Mouse (Mus musculus) neural tube, embryonic 15.5 days (tissue): Measurements from ENCODE around the gene Cenpe. TPM values are rescaled to one million over a fixed set of nuclear protein-coding genes. Genes with fewer than 3 reads are reported as not detected.

Experiments used
- ATAC-seq: fragments of 200-750 bp; cut with Nextera tagmentation; 2 replicates; pipeline ENCODE4 v1.8.0; 2017; ENCODE audit warnings: mild to moderate bottlenecking, moderate TSS enrichment, moderate library complexity; ENCODE audit not compliant: low FRiP score
- H3K27ac ChIP-seq: fragments of 300-500 bp; sonication (generic); replicated peaks from 2 replicates; pipeline ENCODE4 v1.5.1; 2015; ENCODE audit warnings: mild to moderate bottlenecking, inconsistent platforms
- H3K27me3 ChIP-seq: fragments of 300-500 bp; sonication (generic); replicated peaks from 2 replicates; pipeline ENCODE4 v1.6.1; 2015; ENCODE audit warnings: inconsistent platforms
- H3K36me3 ChIP-seq: fragments of 300-500 bp; sonication (generic); 2 replicates; pipeline ENCODE4 v1.6.1; 2015; ENCODE audit warnings: inconsistent platforms
- H3K4me1 ChIP-seq: fragments of 300-500 bp; sonication (generic); 2 replicates; pipeline ENCODE4 v1.6.1; 2015; ENCODE audit warnings: inconsistent platforms
- H3K4me2 ChIP-seq: fragments of 300-500 bp; sonication (generic); 2 replicates; pipeline ENCODE4 v1.6.1; 2015; ENCODE audit warnings: inconsistent platforms, mild to moderate bottlenecking, moderate library complexity
- H3K4me3 ChIP-seq: fragments of 300-500 bp; sonication (generic); replicated peaks from 2 replicates; pipeline ENCODE4 v1.5.1; 2015; ENCODE audit warnings: mild to moderate bottlenecking, inconsistent platforms
- H3K9ac ChIP-seq: fragments of 300-500 bp; sonication (generic); replicated peaks from 2 replicates; pipeline ENCODE4 v1.6.1; 2015; ENCODE audit warnings: mild to moderate bottlenecking, inconsistent platforms
- H3K9me3 ChIP-seq: fragments of 300-500 bp; sonication (generic); replicated peaks from 2 replicates; pipeline ENCODE4 v1.6.1; 2016; ENCODE audit warnings: inconsistent platforms
- WGBS: fragments of 180-500 bp; shearing (Covaris S2); methylation state at CpG from one replicate; pipeline ENCODE4 v1.1.7; 2015; ENCODE audit warnings: mixed read lengths; 5-methylcytosine and 5-hydroxymethylcytosine counted together
- polyA plus RNA-seq: library from polyadenylated mRNA; unstranded; fragments of >200 nt; fragmentation: Nextera tagmentation; extraction: Ambion mirVana; gene quantifications from 2 replicates; pipeline ENCODE4 v1.2.1, GENCODE M21; 2015

Gene Cenpe
- polyA plus RNA-seq, 1 experiment from 2014 or later: 2.9 TPM

DNA sequence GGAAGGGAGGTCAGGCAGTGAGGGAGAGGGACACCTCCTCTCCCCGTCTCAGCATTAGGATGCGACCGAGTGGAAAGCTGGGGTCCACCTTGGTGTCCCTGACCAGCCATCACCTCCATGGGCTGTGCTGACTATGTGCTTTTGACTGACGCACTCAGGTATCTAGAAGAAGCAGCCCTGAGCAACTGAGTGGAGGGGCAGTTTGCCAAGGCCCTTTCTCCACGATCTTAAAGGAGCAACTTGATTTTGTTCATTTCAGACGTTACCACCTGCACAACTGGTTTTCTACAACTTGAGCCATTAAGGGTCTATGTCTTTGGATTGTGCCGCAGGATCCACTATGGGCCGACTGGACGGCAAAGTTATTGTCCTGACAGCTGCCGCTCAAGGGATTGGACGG lies 72.9 kb downstream of the Cenpe start:
- H3K4me2 ChIP-seq: no peak overlapping the region
- WGBS: 91% methylated on average over 11 of the region's 11 CpGs
- no peaks in the 10 kb centered on the region for H3K36me3 ChIP-seq
- no peak overlapping the region for H3K27ac ChIP-seq
- no peak overlapping the region for H3K4me3 ChIP-seq
- H3K9ac ChIP-seq: no peak overlapping the region
- H3K27me3 ChIP-seq: no peaks in the 10 kb centered on the region
- ATAC-seq: no peak
- no peaks in the 10 kb centered on the region for H3K9me3 ChIP-seq
- H3K4me1 ChIP-seq: peaks cover 6% of the 10 kb centered on the region

DNA sequence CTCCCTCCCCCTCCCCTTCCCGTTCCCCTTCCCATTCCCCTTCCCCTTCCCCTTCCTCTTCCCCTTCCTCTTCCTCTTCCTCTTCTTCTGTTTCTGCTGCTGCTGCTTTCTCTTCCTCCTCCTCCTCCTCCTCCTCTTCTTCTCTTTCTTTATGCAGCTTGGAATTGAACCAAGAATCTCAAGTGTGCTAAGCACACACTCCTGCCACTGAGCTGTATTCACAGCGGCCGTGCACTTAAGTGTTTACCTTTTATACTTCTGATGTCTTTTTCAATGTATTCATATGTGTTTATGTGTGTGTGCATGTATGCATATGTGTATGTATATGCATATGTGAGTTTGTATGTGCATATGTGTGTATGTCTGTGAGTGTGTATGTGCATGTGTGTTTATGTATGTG lies 73.5 kb downstream of the Cenpe start:
- WGBS: 77% methylated on average over 3 of the region's 3 CpGs
- H3K9me3 ChIP-seq: no peaks in the 10 kb centered on the region
- H3K27me3 ChIP-seq: no peaks in the 10 kb centered on the region
- H3K4me1 ChIP-seq: peaks cover 4% of the 10 kb centered on the region
- no peaks in the 10 kb centered on the region for H3K36me3 ChIP-seq
- H3K4me2 ChIP-seq: no peak overlapping the region
- H3K27ac ChIP-seq: no peak overlapping the region
- ATAC-seq: no peak
- no peak overlapping the region for H3K4me3 ChIP-seq
- H3K9ac ChIP-seq: no peak overlapping the region

DNA sequence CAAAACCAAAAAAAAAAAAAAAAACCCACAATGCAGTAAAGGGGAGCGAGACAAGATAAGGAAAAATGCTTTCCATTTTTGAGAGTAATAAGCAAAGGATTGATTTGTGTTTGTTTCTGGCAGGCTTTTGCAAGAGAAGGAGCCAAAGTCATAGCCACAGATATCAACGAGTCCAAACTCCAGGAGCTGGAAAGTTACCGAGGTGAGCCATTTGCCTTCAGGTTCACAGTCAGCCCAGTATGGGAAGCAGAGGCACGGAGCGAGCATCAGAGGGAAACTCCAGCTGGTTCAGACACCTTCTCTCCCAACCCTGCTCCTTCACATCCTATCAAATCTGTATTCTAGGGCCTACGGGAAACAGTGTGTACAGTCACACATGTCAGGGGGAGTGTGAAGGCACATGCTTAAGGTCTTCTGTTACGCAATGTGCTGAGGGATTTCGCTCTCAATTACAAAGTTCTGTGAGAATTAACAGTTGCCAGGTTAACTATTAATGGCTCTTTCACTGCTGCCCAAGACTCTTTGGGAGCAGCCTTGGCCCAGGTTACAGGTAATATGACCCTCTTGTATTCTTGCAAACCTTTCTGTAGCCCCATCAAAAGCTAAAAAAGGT lies 75.9 kb downstream of the Cenpe start:
- no peak overlapping the region for H3K27ac ChIP-seq
- H3K27me3 ChIP-seq: no peaks in the 10 kb centered on the region
- no peaks in the 10 kb centered on the region for H3K9me3 ChIP-seq
- no peak overlapping the region for H3K4me3 ChIP-seq
- no peaks in the 10 kb centered on the region for H3K36me3 ChIP-seq
- no peak overlapping the region for H3K9ac ChIP-seq
- ATAC-seq: no peak
- 87% methylated on average over 8 of the region's 8 CpGs for WGBS
- no peak overlapping the region for H3K4me2 ChIP-seq
- no peaks in the 10 kb centered on the region for H3K4me1 ChIP-seq

DNA sequence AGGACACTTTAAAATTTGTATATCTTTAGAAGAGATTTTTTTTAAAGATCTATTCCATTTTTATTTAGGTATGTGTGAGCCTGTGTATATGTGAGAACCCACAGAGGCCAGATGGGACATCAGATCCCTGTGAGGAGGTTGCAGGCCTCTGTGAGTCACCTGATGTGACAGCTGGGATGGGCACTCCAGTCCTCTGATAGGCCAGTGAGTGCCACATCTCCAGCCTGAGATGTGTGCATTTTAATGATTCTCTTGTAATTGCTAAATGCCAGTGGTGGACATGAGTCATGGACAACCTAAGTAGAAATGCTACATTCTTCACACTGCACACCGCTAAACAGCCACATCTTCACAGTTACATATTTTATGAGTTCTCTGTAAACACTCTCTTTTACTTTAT lies 76.8 kb downstream of the Cenpe start:
- Histone ChIP-seq H3K4me2 (no peak overlapping the region), H3K36me3 (no peaks in the 10 kb centered on the region), H3K27me3 (no peaks in the 10 kb centered on the region), H3K27ac (no peak overlapping the region), H3K4me1 (0 out of 2 replicates have a peak, but pooled peaks cover 3% of the 10 kb centered on the region), H3K9me3 (no peaks in the 10 kb centered on the region), H3K4me3 (no peak overlapping the region), H3K9ac (no peak overlapping the region)
- WGBS: 91% methylated on average over 1 of the region's 1 CpGs
- no peak for ATAC-seq

DNA sequence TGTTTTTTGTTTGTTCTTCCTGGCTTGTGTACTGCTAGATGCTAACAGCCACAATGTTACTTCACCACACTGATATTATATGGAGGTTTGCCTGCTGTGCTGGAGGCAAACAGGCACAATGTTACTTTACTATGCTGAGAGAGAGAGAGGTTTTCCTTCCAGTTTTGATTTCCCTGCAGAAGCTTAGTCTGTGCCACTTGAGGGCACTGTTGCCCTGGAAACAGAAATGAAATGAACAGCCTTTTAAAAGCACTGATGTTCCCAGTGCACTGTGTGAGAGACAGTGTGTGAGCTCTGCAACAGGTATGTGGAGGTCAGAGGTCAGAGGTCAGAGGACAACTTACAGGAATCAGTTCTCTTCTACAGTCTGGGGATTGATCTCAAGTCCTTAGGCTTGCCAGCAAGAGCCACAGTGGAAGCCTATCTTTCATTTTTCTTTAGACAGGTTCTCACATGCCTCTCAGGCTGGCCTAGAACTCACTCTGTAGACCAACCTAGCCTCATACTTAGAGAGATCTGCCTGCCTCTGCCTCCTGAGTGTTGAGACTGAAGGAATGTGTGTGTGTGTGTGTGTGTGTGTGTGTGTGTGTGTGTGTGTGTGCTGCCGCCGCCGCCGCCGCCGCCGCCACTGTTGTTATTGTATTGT lies 78.0 kb downstream of the Cenpe start:
- 94% methylated on average over 7 of the region's 7 CpGs for WGBS
- peak; percentile 80 for ATAC-seq
- H3K36me3 ChIP-seq: no peaks in the 10 kb centered on the region
- H3K27me3 ChIP-seq: no peaks in the 10 kb centered on the region
- 0 out of 2 replicates have a peak, but pooled peaks cover 3% of the 10 kb centered on the region for H3K4me1 ChIP-seq
- no peak overlapping the region for H3K27ac ChIP-seq
- no peak overlapping the region for H3K4me2 ChIP-seq
- H3K9me3 ChIP-seq: no peaks in the 10 kb centered on the region
- no peak overlapping the region for H3K4me3 ChIP-seq
- no peak overlapping the region for H3K9ac ChIP-seq

DNA sequence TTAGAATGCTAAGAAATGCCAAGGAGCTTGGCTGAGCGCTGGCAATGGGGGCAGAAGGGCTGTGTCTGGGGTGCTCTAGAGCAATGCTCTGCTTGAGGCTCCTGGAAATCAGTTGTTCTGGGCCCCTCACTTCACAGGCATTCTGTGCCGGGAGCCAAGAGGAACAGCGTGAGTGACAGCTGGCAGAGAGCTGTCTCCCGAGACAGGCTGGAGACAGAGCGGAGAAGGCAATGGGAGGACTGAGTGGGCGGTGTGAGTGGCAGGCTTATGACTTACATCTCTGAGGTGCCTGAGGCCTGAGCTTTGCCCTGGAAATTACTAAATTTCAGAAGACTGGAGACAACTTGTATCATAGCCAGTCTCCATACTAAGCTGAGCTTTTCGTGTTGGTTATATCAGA lies 81.4 kb downstream of the Cenpe start:
- no peaks in the 10 kb centered on the region for H3K9me3 ChIP-seq
- ATAC-seq: no peak
- H3K4me2 ChIP-seq: no peak overlapping the region
- H3K36me3 ChIP-seq: no peaks in the 10 kb centered on the region
- no peak overlapping the region for H3K27ac ChIP-seq
- no peak overlapping the region for H3K9ac ChIP-seq
- no peaks in the 10 kb centered on the region for H3K27me3 ChIP-seq
- H3K4me1 ChIP-seq: 0 out of 2 replicates have a peak, but pooled peaks cover 3% of the 10 kb centered on the region
- 61% methylated on average over 7 of the region's 7 CpGs for WGBS
- H3K4me3 ChIP-seq: no peak overlapping the region

DNA sequence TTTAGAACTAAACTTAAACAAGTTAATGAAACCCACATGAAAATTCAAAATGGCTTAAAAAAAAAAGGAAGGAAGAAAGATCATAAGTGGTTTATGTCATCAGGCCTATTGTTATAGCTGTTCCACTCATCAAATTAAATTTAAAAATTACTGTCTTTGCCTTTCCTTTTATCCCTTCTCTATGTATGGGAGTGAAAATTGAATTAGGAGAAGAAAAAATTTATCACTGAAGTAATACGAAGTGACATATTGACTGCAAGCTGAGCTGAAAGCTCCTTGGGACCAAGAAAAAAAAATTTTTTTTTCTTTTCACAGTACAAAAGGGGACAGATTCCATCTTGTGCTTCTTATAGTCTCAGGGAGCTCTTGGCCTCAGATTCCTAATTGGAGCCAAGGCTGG lies 83.2 kb downstream of the Cenpe start:
- H3K9me3 ChIP-seq: no peaks in the 10 kb centered on the region
- H3K27ac ChIP-seq: no peak overlapping the region
- no peaks in the 10 kb centered on the region for H3K27me3 ChIP-seq
- H3K4me3 ChIP-seq: no peak overlapping the region
- 0 out of 2 replicates have a peak, but pooled peaks cover 3% of the 10 kb centered on the region for H3K4me1 ChIP-seq
- no peak overlapping the region for H3K4me2 ChIP-seq
- no peak for ATAC-seq
- 83% methylated on average over 1 of the region's 1 CpGs for WGBS
- H3K9ac ChIP-seq: no peak overlapping the region
- H3K36me3 ChIP-seq: no peaks in the 10 kb centered on the region

DNA sequence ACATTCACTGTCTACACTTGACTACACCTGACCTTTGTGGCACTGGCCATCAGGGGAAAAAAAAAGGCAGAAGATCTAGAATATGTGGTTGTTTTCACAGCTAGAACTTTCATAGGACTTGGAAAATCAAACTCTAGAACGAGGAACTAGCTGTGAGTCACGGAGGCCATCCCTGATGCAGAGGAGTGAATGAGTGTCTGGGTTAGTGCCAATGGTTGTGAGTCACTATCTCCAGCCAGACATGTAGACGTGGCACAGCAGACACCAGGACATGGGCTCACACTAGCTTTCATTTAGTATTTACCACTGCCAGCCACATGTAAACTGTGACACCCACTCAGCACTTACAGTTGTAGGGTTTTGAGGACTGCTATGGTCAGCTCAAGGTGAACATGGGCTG lies 86.2 kb downstream of the Cenpe start:
- H3K9ac ChIP-seq: no peak overlapping the region
- H3K4me1 ChIP-seq: 0 out of 2 replicates have a peak, but pooled peaks cover 2% of the 10 kb centered on the region
- no peaks in the 10 kb centered on the region for H3K36me3 ChIP-seq
- no peaks in the 10 kb centered on the region for H3K27me3 ChIP-seq
- no peak overlapping the region for H3K27ac ChIP-seq
- H3K4me3 ChIP-seq: no peak overlapping the region
- H3K9me3 ChIP-seq: no peaks in the 10 kb centered on the region
- H3K4me2 ChIP-seq: no peak overlapping the region
- WGBS: 92% methylated on average over 3 of the region's 3 CpGs
- ATAC-seq: no peak

DNA sequence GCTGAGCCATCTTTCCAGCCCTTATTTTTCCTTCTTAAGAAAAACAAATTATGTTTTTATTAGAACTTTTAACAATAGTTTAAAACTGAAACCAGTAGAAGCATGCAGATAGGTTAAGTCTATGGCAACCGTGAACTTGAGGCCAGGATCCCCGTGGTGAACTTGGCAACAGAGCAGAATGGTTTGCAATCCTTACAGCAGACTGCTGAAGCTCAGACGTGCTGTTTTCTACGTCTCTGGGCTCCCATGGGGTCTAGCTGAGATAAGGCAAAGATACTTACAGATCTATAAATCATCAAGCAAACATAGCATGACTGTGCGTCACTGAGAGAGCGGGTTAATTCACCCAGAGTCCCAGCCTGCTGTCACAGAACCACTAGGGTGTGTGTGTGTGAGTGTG lies 87.7 kb downstream of the Cenpe start:
- ATAC-seq: no peak

DNA sequence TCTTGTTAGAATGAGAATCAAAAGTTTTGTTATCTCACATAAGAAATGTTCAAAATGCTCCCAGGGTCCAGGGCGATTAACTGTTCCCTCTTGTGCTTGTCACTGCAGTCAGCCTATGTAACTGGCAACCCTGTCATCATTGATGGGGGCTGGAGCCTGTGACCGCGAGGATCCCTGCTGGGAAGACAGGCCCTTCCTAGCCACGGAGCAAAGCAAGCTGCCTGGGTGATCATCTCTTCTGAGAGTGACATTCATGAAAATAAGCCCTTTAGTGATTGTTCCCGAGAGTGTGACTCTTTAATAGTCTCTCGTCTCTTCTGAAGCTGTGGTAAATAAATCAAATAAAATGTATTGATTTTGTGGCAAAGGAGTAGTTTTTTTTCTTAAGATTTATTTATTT lies 91.7 kb downstream of the Cenpe start:
- Histone ChIP-seq H3K9ac (no peak overlapping the region), H3K4me2 (no peak overlapping the region), H3K27ac (no peak overlapping the region), H3K4me1 (peaks cover 10% of the 10 kb centered on the region), H3K4me3 (no peak overlapping the region), H3K27me3 (0 out of 2 replicates have a peak, but pooled peaks cover 3% of the 10 kb centered on the region), H3K9me3 (no peaks in the 10 kb centered on the region), H3K36me3 (no peaks in the 10 kb centered on the region)
- WGBS: 18% methylated on average over 6 of the region's 6 CpGs
- no peak for ATAC-seq

More for the DNA sequence above, 87.7 kb downstream of the Cenpe start:
- WGBS: 48% methylated on average over 6 of the region's 6 CpGs
- no peak overlapping the region for H3K27ac ChIP-seq
- no peak overlapping the region for H3K4me3 ChIP-seq
- no peak overlapping the region for H3K4me2 ChIP-seq
- H3K27me3 ChIP-seq: no peaks in the 10 kb centered on the region
- H3K4me1 ChIP-seq: no peaks in the 10 kb centered on the region
- H3K9me3 ChIP-seq: no peaks in the 10 kb centered on the region
- no peak overlapping the region for H3K9ac ChIP-seq
- no peaks in the 10 kb centered on the region for H3K36me3 ChIP-seq

DNA sequence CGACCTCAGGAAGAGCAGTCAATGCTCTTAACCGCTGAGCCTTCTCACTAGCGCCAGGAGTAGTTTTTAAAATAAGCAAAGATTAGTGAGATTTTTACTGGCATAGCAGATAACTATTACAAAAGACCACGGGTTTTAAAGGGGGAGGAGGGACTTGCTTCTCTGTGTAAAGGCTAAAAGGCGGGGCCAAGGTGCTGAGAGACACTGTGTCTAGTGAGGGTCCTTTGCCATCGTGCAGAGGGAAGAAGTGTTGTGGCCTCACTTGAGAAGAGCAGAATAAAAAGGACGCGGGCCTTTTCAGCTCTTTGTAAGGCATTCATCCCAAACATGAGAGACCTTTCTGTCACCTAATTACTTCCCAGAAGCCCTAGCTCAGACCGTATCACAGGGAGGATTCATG lies 92.2 kb downstream of the Cenpe start:
- no peaks in the 10 kb centered on the region for H3K36me3 ChIP-seq
- H3K4me2 ChIP-seq: no peak overlapping the region
- peaks cover 10% of the 10 kb centered on the region for H3K4me1 ChIP-seq
- no peaks in the 10 kb centered on the region for H3K9me3 ChIP-seq
- 0 out of 2 replicates have a peak, but pooled peaks cover 3% of the 10 kb centered on the region for H3K27me3 ChIP-seq
- no peak overlapping the region for H3K4me3 ChIP-seq
- WGBS: 17% methylated on average over 9 of the region's 9 CpGs
- H3K9ac ChIP-seq: no peak overlapping the region
- ATAC-seq: no peak
- H3K27ac ChIP-seq: no peak overlapping the region
